Mouse (Mus musculus) retina, adult 2 months (tissue): ENCODE data around the gene Mrpl10.

ENCODE experiments used
- DNase-seq: peaks from one replicate; pipeline ENCODE4 v3.0.0-alpha.2; 2012; ENCODE audit warnings: low read depth, low spot score

Mrpl10 gene

DNA sequence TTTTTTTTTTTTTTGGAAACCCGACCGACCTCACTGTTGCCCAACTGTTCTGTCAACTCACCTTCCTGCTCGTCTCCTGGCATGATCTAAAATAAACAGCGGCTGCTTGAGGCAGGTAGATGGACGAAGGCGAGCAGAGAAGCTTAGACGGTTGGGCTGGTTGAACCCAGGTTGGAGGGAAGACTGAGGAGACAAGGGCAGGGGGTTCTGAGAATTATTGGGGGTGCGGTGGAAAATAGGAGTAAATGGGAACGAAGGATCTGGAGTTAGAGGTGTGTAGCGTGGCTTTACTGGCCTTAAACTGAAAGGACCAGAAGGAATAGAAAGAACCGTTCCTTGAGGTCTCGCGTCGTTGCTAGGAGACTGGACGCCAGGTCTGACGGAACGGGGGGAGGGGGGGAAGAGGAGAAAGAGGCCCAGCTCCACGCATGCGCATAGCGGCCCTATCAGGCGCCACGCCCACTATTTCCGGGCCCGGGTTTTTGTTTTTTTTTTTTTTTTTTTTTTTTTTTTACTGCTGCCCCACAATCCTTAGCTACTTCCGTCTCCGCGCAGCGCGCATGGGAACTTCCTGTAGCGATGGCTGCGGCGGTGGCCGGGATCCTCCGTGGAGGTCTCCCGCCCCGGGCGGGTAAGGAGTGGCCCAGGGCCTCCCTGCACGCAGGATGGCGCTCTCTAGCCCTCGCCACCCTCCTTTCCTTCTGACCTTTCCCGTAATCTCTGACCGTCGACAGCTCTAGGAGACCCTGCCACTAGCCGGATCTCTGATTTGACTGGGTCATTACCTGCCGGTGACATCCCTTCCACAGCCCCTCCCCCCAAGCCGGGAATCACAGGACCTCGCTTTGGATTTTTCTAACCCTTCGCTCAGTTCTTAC is at the start of gene Mrpl10, which contains the start of gene Lrrc46:
Mrpl10 (plus strand) TSS at position 539 of the 878 bp plus-strand sequence.
Lrrc46 (minus strand) TSS at position 386 of the 878 bp plus-strand sequence.
- peak; percentile 93 for DNase-seq

GRCm38 (mm10) chr11:96992722-96993311 is 48.5 kb upstream of the Mrpl10 start:
- no peak for DNase-seq

DNA sequence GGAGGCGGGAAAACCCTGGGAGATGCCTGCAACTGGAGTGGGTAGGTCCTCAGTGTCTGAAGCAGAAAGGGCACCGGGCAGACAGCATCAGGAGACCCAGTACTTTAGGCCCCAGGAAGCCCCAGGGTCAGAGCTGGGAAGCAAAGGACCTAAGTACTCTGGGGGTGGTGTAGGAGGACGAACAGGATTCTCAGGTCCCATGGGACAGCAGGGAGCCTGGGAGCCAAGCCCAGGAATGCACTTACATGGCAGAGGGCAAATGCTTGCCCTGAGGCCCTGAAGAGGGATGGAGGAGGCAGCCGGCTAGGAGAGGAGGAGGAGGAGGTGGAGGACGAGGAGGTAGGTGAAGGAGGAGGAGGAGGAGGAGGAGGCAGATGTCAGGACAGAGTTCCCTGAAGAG is 46.3 kb upstream of the Mrpl10 start:
- DNase-seq, result no peak

DNA sequence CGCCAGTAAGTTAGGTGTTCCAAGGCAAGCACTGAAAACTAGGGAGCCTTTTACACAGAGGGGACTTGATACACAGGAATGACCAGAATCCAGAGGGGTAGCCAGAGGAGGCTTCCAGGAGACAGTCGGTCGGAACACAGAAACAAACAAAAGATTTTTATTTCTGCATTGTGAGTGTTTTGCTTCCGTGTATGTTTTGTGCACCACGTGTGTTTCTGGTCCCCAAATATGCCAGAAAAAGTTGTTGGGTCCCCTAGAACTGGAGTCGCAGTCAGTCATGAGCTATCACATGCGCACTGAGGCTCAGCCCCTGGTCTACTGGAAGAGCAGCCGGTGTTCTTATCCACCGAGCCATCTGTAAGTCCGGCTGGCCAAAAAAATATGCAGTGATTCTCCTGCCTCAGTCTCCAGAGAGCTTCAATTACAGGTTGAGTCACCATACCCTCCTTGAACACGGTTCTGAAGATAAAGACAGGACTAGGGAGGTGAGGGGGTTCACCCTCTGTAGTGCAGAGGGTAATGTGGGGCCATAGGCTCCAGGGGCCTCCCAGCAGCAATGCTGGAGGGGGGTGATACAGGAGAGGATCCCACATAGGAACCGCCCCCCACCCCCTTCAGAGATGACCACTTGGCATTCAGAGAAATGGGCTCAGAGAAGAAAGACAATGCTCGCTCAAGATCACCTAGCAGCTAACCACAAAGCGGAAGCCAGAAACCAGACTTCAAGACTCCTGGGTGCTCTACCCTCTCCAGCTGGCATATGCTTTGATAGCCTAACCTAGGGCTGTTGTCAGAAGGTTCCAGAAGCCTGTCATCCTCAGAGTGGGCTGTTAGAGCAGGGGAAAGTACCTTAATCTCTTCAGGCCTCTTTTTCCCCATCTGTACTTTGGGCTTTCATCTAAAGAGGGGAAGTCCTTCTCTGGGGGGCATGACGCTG is 45.3 kb upstream of the Mrpl10 start:
- DNase-seq, result no peak

DNA sequence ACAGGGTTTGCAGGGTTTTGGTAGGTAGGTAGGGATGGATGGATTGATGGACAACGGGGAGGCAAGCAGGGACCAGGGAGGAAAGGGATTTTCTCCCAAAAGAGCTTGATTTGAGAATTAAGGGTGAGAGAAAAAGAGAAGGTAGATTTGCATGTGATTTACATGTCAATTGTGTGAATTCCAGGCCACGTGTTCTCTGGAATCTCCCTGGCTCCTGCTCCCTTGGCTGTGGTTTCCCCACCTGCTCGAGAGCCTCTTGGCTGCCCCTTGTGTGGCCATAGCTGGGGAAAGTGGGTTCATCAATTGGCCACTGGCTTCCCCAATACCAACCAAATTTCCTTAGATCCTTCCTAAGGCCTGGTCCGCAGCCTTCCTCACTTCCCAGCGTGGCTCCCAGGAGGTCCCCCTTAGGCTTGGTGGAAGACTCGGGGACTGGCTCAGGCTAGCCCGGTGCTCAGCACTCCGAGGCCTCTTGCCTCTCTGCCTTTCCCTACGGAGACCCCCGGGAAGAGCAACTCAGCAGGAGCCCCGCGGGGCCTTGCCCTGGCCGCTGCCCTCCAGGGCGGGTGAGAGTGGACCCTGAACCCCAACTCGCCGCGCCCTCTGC is 44.5 kb upstream of the Mrpl10 start:
- no peak for DNase-seq

GRCm38 (mm10) chr11:96997380-96997956 is 43.9 kb upstream of the Mrpl10 start:
- no peak for DNase-seq

DNA sequence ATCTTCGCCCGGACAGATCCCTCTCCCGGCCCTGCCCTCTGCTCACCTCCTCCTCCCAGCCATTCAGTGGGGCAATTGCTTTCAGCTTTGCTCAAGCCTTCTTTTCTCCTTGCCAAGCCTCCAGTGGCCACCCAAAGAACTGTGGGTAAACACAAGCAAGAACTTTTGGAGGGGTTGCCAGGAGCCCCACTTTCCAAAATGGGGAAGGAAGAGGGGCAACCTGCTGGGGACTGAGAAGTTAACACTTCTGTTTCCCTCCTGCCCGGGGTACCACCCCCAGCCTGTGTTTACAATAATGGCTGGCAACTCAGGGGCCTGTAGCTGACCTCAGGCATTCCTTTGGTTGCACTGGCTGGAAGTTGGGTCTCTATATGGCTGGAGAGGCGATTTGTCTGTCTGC is 38.2 kb upstream of the Mrpl10 start:
- DNase-seq, result no peak

GRCm38 (mm10) chr11:97007093-97007794 is 34.1 kb upstream of the Mrpl10 start:
- peak; percentile 74 for DNase-seq

GRCm38 (mm10) chr11:97009198-97009790 is 32.1 kb upstream of the Mrpl10 start:
- no peak for DNase-seq

- no peak for DNase-seq
Observed at GRCm38 (mm10) chr11:97013121-97013670, 28.2 kb upstream of the Mrpl10 start, which contains the start of gene Sp6. Sp6 (plus strand) TSS chr11:97013394.

DNA sequence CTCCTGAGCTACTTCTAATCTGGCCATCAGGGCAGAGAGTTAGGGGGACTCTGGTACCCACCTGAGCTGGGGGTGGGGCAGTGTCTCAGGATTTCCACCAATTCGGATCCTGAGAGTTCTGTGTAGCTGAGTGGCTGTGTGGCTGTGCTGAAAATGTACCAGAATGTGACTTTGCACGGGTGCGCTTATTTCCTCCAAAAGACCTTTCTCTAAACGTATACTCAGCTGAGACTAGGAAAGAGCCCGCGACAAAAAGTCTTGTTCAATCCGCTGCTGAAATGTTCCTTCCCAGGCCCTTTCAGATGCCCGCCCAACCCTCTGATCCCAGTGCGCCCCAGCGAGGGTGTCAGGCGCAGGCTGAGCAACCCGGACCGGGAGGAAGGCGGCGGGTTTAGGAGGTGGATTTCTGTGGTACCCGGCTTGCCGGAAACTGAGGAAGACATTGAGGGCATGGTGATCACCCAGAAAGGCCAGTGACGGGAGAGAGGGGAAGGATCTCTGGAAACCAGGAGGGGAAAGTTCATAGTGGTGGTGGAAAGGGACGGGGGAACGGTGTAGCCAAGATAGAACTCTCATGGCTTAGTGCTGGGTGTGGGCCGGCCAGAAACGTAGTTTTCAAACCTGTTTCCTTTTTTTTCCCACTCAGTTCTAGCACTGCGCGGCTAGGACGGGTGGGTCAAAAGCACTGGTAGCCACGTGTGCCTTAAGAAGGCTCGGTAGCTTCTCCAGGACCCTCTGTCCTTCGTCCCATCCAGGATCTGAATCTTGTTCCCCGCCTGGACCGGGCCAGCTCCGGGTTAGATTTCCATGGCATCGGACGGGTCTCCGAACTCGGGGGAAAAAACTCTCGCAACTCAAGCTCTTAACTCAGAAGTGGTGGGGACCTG is 23.4 kb upstream of the Mrpl10 start:
- DNase-seq, result no peak

GRCm38 (mm10) chr11:97018583-97019344 is 22.6 kb upstream of the Mrpl10 start:
- DNase-seq, result no peak

DNA sequence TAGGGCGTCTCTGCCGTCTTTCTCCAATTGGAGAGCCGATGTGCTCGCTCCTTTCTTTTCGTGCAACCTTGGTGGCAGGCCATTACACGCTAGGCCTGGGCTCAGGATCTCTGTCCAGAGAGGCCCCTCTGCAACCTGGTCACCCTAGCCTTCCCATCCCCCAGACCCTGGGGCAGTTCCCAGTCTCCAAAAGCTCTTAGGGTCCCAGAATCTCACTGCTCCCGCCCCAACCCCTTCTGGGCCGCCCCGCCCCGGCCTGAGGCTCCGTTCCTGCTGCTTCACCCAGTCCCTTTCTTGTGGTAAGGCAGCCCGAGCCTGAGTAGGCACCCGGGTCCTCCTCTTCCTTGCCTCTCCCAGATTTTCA is 22.0 kb upstream of the Mrpl10 start:
- DNase-seq, result no peak

DNA sequence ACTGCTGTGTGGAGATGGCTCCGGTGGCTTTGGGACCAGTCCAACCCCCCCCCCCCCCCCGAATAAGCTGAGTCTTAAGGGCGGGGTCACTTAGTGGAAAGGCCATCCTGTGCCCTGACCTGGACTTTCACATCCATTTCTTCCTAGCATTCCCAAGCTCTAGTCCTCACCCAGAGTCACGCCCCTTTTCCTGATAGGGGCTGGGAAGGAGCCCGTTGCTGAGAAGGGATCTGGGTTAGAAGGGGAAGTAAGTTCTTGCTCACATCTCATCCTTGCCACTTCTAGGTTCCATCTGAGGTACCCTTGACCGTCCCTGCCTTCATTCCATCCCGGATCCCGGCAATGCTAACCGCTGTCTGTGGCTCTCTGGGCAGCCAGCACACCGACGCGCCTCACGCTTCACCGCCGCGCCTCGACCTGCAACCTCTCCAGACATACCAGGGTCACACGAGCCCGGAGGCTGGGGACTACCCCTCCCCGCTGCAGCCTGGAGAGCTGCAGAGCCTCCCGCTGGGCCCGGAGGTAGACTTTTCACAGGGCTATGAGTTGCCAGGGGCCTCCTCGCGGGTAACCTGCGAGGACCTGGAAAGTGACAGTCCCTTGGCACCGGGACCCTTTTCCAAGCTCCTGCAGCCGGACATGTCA is 20.1 kb upstream of the Mrpl10 start:
- no peak for DNase-seq

GRCm38 (mm10) chr11:97021873-97022484 is 19.4 kb upstream of the Mrpl10 start:
- DNase-seq, result peak; percentile 58

DNA sequence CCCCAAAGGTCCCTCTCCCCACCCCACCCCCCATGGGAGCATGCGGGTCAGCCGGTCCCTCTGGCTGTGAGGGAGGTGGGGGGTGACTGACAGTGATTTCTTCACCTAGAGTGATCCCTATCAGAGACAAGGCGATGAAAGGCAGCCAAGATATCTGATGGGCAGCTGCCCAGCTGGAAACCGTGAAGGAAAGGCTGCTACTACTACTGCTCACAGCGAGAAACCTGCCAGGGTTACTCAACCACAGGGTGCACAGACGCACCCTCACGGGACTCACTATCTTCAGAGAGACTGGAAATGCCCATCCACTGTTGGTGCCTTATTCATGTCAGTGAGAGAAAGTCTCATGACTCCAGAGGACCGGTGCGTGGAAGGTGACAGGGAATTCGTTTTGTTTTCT is 16.4 kb upstream of the Mrpl10 start:
- DNase-seq, result no peak

DNA sequence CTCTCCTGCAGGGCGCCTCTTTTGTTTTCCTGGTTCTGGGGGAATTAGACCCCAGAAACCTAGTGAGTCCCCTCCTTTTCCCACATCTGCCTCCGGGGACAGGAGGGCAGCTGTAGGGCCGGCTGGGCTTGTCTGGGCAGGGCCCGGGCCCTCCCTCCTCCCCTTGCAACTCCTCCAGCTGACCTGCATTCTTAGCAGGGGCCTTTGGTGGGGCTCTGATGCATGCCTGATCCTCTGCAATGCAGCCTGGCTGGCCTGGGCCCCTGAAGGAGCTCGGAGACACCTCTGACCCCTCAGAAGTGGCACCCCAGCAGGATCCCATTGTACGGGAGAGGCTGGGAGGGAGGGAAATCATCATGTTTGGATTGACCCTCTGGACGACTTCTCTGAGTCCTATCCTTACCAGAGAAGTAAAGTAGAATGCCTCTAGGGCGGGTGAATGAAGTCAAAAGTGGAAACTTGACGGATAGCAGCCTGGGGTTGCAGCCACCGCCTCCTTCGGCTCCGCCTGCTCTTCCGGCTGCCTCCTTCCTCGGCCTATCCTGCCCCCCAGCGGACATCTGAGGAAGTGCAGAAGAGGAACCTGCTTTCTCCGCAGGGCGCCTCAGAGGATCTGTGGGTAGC is 15.5 kb upstream of the Mrpl10 start:
- peak; percentile 69 for DNase-seq
